7 mouse cellular contexts compared by ENCODE assay signal in genomic region chr3:52266606-52267160, GRCm38 (mm10). TPM values are rescaled to one million over a fixed set of nuclear protein-coding genes. Genes with fewer than 3 reads are reported as not detected.
DNase-seq lines count a peak whose midpoint lies in the region; ATAC-seq lines count a peak whose summit lies in the region.

No protein-coding gene starts in this region.

- peak overlapping the region; percentile 95 for H3K4me2 ChIP-seq in embryonic facial prominence, embryonic 14.5 days (ENCODE audit: low read depth, low read length)
- peak overlapping the region; percentile 94 for H3K4me2 ChIP-seq in midbrain, embryonic 12.5 days (replicated peaks)

- 7% methylated on average over 17 of the region's 17 CpGs for WGBS in embryonic facial prominence, embryonic 14.5 days
- 10% methylated on average over 17 of the region's 17 CpGs for WGBS in limb, embryonic 10.5 days
- WGBS in midbrain, embryonic 12.5 days: 10% methylated on average over 17 of the region's 17 CpGs

- peaks cover 14% of the 10 kb centered on the region for H3K27me3 ChIP-seq in embryonic facial prominence, embryonic 14.5 days (replicated peaks; ENCODE audit: control insufficient read depth, insufficient read depth, low read length)
- peaks cover 27% of the 10 kb centered on the region for H3K27me3 ChIP-seq in limb, embryonic 10.5 days (ENCODE audit: low read depth, poor library complexity, severe bottlenecking)
- peaks cover 67% of the 10 kb centered on the region for H3K27me3 ChIP-seq in midbrain, embryonic 12.5 days

- peak overlapping the region; percentile 34; the same call in 1 of the 2 replicates for H3K9ac ChIP-seq in embryonic facial prominence, embryonic 14.5 days (ENCODE audit: low read depth, low read length)
- H3K9ac ChIP-seq in midbrain, embryonic 12.5 days (replicated peaks): no peak overlapping the region

- H3K36me3 ChIP-seq in embryonic facial prominence, embryonic 14.5 days (ENCODE audit: control insufficient read depth, insufficient read depth, low read length): no peaks in the 10 kb centered on the region
- no peaks in the 10 kb centered on the region for H3K36me3 ChIP-seq in limb, embryonic 10.5 days
- H3K36me3 ChIP-seq in midbrain, embryonic 12.5 days: no peaks in the 10 kb centered on the region

- peak overlapping the region; percentile 93 for H3K4me3 ChIP-seq in embryonic facial prominence, embryonic 14.5 days (ENCODE audit: low read depth, low read length)
- H3K4me3 ChIP-seq in limb, embryonic 10.5 days: peak overlapping the region; percentile 91
- peak overlapping the region; percentile 74 for H3K4me3 ChIP-seq in midbrain, embryonic 12.5 days

- peaks cover 13% of the 10 kb centered on the region for H3K4me1 ChIP-seq in embryonic facial prominence, embryonic 14.5 days (ENCODE audit: control insufficient read depth, insufficient read depth, low read length)
- H3K4me1 ChIP-seq in limb, embryonic 10.5 days: peaks cover 42% of the 10 kb centered on the region
- H3K4me1 ChIP-seq in midbrain, embryonic 12.5 days: peaks cover 32% of the 10 kb centered on the region

- H3K9me3 ChIP-seq in embryonic facial prominence, embryonic 14.5 days (ENCODE audit: control insufficient read depth, low read length): no peaks in the 10 kb centered on the region
- no peaks in the 10 kb centered on the region for H3K9me3 ChIP-seq in limb, embryonic 10.5 days (replicated peaks)
- H3K9me3 ChIP-seq in midbrain, embryonic 12.5 days: no peaks in the 10 kb centered on the region

- no peak for ATAC-seq in embryonic facial prominence, embryonic 14.5 days (ENCODE audit: low read depth)
- no peak for ATAC-seq in midbrain, embryonic 12.5 days (ENCODE audit: low FRiP score, low read depth)

- H3K27ac ChIP-seq in embryonic facial prominence, embryonic 14.5 days (replicated peaks; ENCODE audit: low read depth, low read length): no peak overlapping the region
- H3K27ac ChIP-seq in limb, embryonic 10.5 days: no peak overlapping the region
- H3K27ac ChIP-seq in midbrain, embryonic 12.5 days (replicated peaks): no peak overlapping the region

- intact Hi-C loops in heart, postnatal 14 days (cut with DNase I): no loop called here

- peak; percentile 53 for DNase-seq in R1 (ENCODE audit: low read depth, low spot score)
- DNase-seq in embryonic facial prominence, embryonic 14.5 days (ENCODE audit: low spot score): no peak
- peak; percentile 49 to 61 for DNase-seq in heart, postnatal 14 days
- DNase-seq in limb, embryonic 10.5 days (ENCODE audit: low spot score): no peak
- no peak for DNase-seq in right cerebral cortex, postnatal 36 days (ENCODE audit: low spot score in 2 of 2)
- DNase-seq in frontal cortex, postnatal 14 days (ENCODE audit: low spot score in 2 of 2): no peak

RNA-seq across cellular contexts. Expression of gene Foxo1, which starts 1.5 kb away (rescaled TPM):
- polyA plus RNA-seq in embryonic facial prominence, embryonic 14.5 days (2014; fragmentation: Nextera tagmentation; extraction: Ambion mirVana): 8.2 and 9.0 TPM in 2 replicates
- 10 to 100 TPM; 13.6 to 15.7 TPM for total RNA-seq in heart, postnatal 14 days (2021)
- polyA plus RNA-seq in limb, embryonic 10.5 days (2016; fragmentation: Nextera tagmentation; extraction: Ambion mirVana): 3.5 and 4.6 TPM in 2 replicates
- 3.6 TPM in 2 replicates for polyA plus RNA-seq in midbrain, embryonic 12.5 days (2016; fragmentation: Nextera tagmentation; extraction: Ambion mirVana)

Comparison
In these comparisons a context has a peak if more than half of its experiments do, and no peak if none do; other contexts are left out.
1. DNase-seq: peak in R1 (single experiment) and heart, postnatal 14 days (2 of 2); none in embryonic facial prominence, embryonic 14.5 days (single experiment), limb, embryonic 10.5 days (single experiment), right cerebral cortex, postnatal 36 days (0 of 2) and frontal cortex, postnatal 14 days (0 of 2).
2. Peak in every context shown above with its lines, with median percentiles within 50 percentile points of each other: H3K4me3 ChIP-seq.